Mouse (Mus musculus) embryo, embryonic 10 days (tissue): ENCODE measurements around the gene Adamts16.
A peak's percentile ranks its signal among the peaks of the same experiment; 100 is the strongest.

Experiments
- DNase-seq: peaks from one replicate; pipeline ENCODE4 v3.0.0-alpha.2; 2015; ENCODE audit warnings: low spot score

Adamts16 gene

GRCm38 (mm10) chr13:70832593-70833138 is 8.9 kb downstream of the Adamts16 start:
- DNase-seq = no peak

- DNase-seq = no peak
Measured at GRCm38 (mm10) chr13:70831041-70831440, 10.6 kb downstream of the Adamts16 start.

- no peak for DNase-seq
Measured at GRCm38 (mm10) chr13:70827507-70827906, 14.1 kb downstream of the Adamts16 start.

DNA sequence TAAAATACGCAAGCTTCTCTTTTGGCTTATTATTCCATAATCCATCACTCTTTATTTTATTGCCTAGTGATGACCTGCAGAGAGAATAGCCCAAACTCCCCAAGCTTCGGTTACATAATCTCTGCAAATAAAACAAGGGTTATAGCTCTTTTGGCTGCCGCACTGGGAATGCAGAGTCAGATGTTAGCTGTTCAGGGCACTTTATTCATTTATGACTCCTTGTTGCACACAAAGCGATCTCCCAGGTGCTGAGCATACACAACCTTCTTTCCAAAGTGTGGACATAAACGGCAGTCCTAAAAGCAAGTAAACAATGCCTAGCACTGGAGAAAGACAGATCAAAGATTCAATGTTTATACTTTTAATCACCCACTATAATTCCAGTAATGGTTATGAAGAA is 16.3 kb downstream of the Adamts16 start:
- DNase-seq = no peak

- no peak for DNase-seq
Measured at GRCm38 (mm10) chr13:70823757-70824156, 17.9 kb downstream of the Adamts16 start.

DNA sequence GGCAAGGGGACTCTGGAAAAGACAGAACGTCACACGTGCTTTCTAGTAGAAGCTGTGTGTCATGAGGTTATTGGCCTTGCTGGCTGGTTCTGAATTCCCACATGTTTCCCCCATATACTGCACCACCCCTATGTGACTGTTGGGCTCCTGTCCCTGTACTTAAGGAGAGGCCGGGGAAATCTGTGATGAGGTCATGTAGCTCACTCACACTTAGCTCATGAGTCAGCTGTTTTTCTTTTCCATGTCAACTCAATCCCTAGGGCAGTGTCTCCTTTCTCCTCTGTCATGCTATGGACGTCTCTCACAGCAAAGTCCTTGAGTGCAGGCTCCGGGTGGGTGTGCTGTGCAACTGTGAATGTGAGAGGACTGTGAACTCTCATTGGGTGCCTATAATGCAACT is 22.6 kb downstream of the Adamts16 start:
- DNase-seq = no peak

GRCm38 (mm10) chr13:70814423-70814822 is 27.2 kb downstream of the Adamts16 start:
- no peak for DNase-seq

GRCm38 (mm10) chr13:70805506-70805905 is 36.1 kb downstream of the Adamts16 start:
- DNase-seq = no peak

GRCm38 (mm10) chr13:70802849-70803248 is 38.8 kb downstream of the Adamts16 start:
- DNase-seq = no peak

DNA sequence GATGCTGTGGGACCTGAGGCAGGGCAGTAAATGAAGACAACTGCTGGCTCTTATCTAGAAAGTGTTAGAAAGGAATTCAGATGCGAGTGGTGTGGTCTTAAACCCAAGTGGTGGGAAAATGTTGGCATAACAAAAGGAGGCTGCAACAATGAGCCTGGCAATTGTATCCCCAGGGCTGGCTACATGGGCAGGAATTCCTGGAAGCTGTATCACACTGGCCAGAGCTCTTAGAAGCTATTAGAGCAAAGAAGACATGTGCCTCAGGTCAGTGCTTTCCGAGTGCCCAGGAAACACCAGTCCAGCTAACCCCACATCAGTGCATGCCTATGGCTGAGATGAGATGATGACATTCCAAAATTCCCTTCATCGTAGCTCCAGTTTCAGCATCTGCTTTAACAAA is 42.3 kb downstream of the Adamts16 start:
- DNase-seq = no peak

GRCm38 (mm10) chr13:70798396-70798795 is 43.2 kb downstream of the Adamts16 start:
- DNase-seq = no peak

GRCm38 (mm10) chr13:70794074-70794572 is 47.5 kb downstream of the Adamts16 start:
- DNase-seq = peak; percentile 38

- no peak for DNase-seq
Measured at GRCm38 (mm10) chr13:70793660-70794059, 48.0 kb downstream of the Adamts16 start.

- DNase-seq = no peak
Measured at GRCm38 (mm10) chr13:70792950-70793349, 48.7 kb downstream of the Adamts16 start.

GRCm38 (mm10) chr13:70789806-70790205 is 51.8 kb downstream of the Adamts16 start:
- no peak for DNase-seq

DNA sequence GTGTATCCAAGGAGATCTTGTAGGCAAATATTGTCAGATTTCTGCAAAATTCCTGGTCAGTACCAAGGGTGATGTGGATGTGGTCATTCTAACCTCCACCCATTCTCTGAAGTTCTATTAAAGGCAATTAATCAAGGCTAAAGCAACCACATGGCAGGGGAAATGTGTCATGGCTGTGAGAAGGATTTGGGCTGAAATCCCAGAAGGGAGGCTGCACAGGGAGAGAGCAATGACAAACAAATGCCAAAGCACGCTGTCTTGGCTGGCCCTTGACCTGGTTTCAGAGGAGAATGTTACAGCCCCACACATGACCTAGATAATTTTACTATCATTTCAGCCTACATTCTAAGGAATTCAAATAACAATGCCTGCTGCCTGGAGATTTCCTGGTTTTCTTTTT is 52.6 kb downstream of the Adamts16 start:
- no peak for DNase-seq

- no peak for DNase-seq
Measured at GRCm38 (mm10) chr13:70785078-70785477, 56.5 kb downstream of the Adamts16 start.

DNA sequence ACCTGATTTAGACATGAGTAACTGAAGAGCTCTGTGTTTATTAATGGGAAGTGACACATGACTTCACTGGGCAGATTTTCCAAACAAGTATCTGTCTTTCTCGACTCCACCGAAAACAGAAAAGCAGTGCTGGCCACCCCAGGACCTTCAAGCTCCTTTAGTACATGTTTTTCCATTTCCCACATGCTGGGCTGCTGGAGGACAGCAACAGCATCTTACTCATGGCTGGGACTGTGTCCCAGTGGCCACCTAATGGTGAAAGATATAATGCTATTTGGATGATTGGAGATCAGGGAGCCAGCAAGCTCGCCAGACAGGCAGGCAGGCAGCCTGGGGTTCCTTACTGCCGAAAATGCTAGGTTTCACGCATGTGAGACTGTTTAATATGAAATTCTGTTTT is 57.5 kb downstream of the Adamts16 start:
- DNase-seq = no peak

- DNase-seq = peak; percentile 22
Measured at GRCm38 (mm10) chr13:70779781-70780180, 61.8 kb downstream of the Adamts16 start.

- peak; percentile 53 for DNase-seq
Measured at GRCm38 (mm10) chr13:70778872-70779554, 62.6 kb downstream of the Adamts16 start.

DNA sequence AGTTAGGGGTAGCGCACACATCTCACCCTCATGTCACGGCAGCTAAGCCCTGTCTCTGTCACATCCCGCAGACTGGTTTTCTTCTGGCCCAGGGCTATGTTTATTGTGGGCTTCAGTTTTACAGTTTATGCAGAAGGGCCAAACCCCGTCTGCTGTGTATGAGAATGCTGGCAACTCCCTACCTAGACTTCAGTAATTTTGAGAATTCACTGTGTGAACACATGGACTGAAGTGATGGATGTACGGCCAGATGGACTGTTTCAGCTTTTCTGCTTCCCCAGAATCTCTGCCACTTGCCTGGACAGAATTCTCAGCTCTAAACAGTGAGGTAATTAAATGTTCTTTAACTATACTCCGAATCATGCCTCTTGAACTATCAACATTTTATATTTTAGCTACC is 70.5 kb downstream of the Adamts16 start:
- no peak for DNase-seq

DNA sequence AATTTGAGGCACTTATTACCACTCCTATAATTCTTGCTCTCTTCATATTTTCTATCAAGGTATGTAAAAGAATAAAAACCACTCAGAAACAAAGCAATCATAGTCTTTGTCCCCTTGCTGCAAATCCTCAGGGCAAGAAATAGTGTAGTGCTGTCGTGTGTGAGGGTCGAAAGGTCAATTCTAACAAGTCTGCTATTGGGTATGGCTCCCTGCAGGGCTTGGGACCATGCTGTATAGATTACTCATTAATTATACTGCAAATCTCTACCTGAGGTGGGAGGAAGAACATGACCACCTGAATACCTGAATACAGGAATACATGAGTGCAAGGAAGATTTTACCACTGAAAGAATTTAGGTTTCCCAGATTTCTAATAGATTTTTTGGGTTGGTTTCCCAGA is 72.5 kb downstream of the Adamts16 start:
- DNase-seq = no peak

DNA sequence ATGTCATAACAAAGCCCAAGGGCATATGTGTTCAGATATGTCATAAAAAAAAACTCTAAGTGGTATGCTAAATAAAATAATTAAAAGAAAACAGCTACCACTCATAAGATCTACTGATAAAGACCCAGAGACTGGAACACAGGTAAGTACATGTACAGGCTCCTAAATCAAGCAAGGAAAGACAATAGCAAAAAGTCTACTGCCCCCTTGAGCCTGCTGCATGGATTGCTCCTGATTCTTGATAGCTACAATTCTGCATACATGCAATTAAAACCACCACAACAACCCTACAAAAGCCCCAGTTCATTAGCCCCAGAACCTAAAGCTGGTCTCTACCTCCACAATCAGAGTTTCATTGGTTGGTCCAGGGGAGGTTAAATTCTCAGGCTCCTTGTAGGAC is 74.1 kb downstream of the Adamts16 start:
- peak; percentile 20 for DNase-seq

DNA sequence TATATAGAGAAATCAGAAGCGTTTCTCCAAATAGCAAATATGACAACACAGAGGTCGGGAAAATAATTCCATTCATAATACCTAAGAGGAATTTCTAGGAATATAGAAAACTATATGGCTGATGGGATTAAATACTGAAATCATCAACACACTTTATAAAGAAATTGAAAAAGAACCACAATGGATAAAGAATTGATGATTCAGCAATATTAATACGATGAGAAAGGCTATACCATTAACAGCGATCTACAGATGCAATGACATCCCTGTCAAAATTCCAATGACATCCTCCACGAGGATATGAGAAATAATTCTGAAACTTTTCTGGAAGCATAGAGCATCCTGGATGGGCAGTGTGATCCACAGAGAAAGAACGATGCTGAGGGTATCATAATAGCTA is 76.9 kb downstream of the Adamts16 start:
- no peak for DNase-seq
